Mouse (Mus musculus): ENCODE measurements around the gene Tigd3. TPM values are rescaled to one million over a fixed set of nuclear protein-coding genes. Genes with fewer than 3 reads are reported as not detected.
A peak's percentile ranks its signal among the peaks of the same experiment; 100 is the strongest.

The Tigd3 gene
- under 1 TPM; 0.10 to 0.20 TPM for total RNA-seq (2021)
- long read RNA-seq, experiment 1, result 0 reads
- long read RNA-seq, experiment 2, result 0 reads

DNA sequence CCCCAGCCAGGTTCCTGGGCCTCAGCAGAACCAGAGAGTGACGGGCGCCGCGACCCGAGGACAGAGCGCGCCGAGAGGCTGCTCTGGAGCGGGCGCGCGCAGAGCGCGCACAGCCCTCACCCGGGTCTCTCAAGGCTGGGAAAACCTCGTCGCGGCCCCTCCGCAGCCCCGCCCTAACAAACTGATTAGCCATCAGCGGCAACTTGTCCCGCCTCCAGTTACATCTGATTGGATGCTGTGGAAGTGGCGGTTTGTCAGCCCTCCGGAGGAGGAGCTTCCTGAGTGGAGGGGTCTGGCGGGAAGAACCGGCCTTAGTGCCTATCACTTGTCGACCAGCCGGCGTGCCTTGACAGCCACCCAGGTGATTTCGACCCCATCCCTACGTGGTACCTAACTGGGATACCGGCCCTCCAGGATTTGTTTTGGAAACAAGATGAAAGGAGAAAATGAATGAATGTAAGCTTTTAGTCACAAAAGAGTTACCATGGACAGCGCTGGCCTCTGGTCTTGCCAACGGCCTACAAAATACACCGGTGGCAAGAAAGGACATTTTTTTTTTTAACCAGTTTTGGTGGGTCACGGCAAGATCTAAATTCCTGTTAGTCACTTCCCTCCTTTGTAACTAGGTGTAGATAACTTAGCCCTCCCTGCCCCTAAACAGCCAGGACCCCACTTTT is at the start of gene Tigd3:
Gene Tigd3 (minus strand): TSS at position 148 of the 677 bp plus-strand sequence.
- TF ChIP-seq CTCF (IDR thresholded peaks at IDR 0.05), result no peak
- intact Hi-C loops (cut with DNase I), result no loop called here
- DNase-seq, result peak; percentile 94
- peak within 1 kb of the TSS; percentile 73 for H3K4me3 ChIP-seq
- H3K27ac ChIP-seq, result peak within 1 kb of the TSS; percentile 81

DNA sequence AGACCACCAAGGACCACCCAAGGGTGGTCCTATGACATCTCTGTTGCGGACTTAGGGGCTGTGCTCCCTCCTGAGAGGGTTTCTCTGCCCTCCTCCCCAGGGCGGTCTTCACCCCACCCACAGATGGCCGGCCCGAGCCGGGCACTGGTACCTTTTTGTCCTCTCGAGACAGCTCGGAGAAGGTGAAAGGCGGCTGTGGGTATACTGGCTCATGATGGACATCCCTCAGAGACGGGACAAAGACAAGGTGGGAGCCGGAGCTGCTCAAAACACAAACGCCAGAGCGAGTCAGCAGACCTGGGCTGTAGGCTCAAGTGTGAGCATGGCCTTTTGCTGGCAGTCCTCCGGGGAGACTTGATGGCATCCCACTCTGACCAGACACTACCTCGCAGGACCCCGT is 49.5 kb upstream of the Tigd3 start:
- intact Hi-C loops (cut with DNase I), result loop anchor here (2.0 kb wide), 1 partner anchor 13 kb away; no protein-coding TSS in a partner anchor
- H3K27ac ChIP-seq, result peak overlapping the region; percentile 91
- peak; percentile 38 for DNase-seq
- no peak overlapping the region for H3K4me3 ChIP-seq
- no peak for TF ChIP-seq CTCF (IDR thresholded peaks at IDR 0.05)

DNA sequence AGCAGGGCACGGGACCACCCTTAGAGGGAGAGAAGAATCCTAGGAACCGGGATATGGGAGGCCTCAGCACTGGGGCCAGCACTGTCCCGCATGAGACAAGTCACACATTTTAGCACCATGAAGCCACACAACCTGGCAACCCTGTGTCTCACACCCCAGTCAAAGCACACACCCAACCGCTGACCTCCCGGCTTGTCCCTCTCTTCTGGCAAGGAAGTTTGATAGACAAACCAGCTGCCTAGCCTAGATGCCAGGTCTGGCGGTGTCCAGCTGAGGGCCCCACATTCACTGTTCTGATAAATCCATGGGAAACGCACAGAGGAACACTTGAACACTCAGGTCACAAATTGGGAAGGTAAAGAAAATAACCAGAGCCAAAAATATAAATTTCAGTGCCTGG is 48.6 kb upstream of the Tigd3 start:
- Histone ChIP-seq H3K27ac (peak overlapping the region; percentile 91), H3K4me3 (peak overlapping the region; percentile 15; the same call in 1 of the 2 replicates)
- no peak for TF ChIP-seq CTCF (IDR thresholded peaks at IDR 0.05)
- intact Hi-C loops (cut with DNase I), result loop anchor here (2.0 kb wide), 1 partner anchor 14 kb away; no protein-coding TSS in a partner anchor
- DNase-seq, result peak; percentile 78

DNA sequence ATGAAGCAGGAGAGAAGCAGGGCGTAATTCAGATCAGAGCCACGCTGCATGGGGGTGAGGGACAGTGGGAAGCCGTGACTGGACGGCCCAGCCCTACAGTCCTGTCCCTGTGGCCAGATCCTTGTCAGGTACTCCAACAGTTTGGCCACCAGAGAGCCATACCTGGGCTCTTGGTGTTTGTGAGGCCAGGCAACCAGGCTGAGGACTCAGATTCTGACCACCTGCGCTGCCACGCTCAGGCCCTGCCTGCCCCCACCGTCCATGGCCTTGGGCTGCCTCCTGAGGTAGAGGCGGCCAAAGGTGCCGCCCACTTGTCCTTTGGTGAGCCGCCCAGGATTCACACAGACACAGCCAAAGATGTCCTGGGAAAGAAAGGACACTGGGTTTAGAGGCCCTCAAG is 46.7 kb upstream of the Tigd3 start:
- DNase-seq, result peak; percentile 80
- H3K27ac ChIP-seq, result peak overlapping the region; percentile 91
- TF ChIP-seq CTCF (IDR thresholded peaks at IDR 0.05), result no peak
- peak overlapping the region; percentile 37; the same call in 1 of the 2 replicates for H3K4me3 ChIP-seq
- intact Hi-C loops (cut with DNase I), result loop anchor here (2.0 kb wide), 1 partner anchor 16 kb away; the partner anchor contains the start of gene Cdc42ep2

DNA sequence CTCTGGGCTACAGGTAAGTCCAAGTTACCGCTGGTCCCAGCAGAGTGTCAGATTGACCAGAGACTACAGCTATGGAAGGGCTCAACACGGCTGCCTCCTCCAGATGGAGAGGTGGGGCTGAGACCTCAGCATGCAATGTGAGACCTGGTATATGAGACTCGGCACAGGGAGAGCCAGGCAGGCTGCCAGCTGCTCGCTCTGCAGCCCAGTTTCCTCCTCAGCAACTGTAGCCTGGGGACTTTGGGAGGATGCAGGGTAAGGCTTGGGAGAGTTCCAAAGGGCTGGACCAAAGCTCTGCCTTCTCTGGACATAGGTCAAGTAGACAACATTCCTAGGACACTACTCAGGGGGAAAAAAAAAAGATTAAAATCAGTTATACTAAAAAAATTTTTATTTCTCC is 46.2 kb upstream of the Tigd3 start:
- peak overlapping the region; percentile 37; the same call in 1 of the 2 replicates for H3K4me3 ChIP-seq
- TF ChIP-seq CTCF (IDR thresholded peaks at IDR 0.05), result no peak
- intact Hi-C loops (cut with DNase I), result loop anchor here (2.0 kb wide), 1 partner anchor 15 kb away; the partner anchor contains the start of gene Cdc42ep2

DNA sequence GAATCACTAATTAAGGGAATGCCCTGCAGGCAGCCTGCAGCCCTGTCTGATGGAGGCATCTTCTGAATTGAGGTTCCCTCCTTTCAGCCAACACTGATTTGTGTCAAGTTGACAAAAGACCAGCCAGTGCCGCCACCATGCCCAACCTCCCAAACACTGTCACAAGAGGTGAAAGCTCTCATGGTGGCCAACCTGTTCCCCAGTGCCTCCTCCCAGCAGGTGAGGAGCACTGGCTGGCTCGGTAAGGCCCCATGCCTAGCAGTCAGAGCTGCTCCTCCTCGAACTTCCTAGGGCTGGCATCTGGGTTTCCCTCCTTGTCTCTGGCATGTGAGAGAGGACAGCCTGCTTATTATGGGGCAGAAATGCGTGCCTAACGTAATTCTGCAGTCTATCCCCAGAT is 45.8 kb upstream of the Tigd3 start:
- TF ChIP-seq CTCF (IDR thresholded peaks at IDR 0.05), result no peak
- intact Hi-C loops (cut with DNase I), result loop anchor here (2.0 kb wide), 1 partner anchor 15 kb away; the partner anchor contains the start of gene Cdc42ep2
- Histone ChIP-seq H3K4me3 (0 out of 2 replicates have a peak overlapping the region, but pooled peaks have one; percentile 2), H3K27ac (peak overlapping the region; percentile 91)
- DNase-seq, result no peak

More for the DNA sequence above, 46.2 kb upstream of the Tigd3 start:
- peak; percentile 95 for DNase-seq
- peak overlapping the region; percentile 91 for H3K27ac ChIP-seq

DNA sequence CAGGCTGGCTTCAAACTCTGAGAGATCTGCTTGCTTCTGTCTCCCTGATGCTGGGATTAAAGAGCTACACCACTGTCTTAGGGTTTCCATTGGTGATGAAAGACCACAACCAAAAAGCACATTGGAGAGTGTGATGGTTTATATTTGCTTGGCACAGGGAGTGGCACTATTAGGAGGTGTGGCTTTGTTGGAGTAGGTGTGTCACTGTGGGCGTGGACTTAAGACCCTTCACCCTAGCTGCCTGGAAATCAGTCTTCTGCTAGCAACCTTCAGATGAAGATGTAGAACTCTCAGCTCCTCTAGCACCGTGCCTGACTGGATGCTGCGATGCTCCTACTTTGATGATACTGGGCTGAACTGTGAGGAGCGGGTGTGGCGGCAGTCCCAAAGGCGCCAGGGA is 44.6 kb upstream of the Tigd3 start:
- peak overlapping the region; percentile 64 for H3K27ac ChIP-seq
- no peak overlapping the region for H3K4me3 ChIP-seq
- no peak for DNase-seq
- TF ChIP-seq CTCF (IDR thresholded peaks at IDR 0.05), result no peak
- intact Hi-C loops (cut with DNase I), result no loop called here

DNA sequence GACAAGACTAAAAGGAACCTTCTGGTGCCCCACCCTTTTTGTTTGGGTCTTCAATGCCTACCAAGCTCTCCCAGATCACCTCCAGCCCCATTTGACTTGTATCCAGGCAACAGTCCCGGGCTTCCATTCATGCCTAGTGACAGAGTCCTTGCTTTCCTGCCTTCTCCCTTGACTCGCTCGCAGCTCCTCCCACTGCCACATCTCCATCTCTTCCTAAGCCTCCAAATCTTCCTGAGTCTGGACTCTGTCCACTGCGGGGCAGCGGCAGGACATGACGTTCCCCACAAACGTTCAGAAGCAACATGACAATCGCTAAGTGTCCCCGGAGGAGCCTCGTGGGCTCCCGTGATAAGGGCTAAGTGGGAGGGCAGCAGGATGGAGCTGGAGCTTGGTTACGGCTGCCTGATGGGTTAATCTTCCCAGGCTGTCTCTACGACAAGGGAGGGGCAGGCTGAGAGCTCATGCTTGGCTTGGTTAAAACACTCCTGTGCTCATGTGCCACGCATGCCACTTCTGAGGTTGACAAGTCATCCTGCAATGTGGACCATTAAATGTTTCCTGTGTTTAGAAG is 44.0 kb upstream of the Tigd3 start:
- DNase-seq, result no peak
- peak overlapping the region; percentile 15; the same call in 1 of the 2 replicates for H3K4me3 ChIP-seq
- H3K27ac ChIP-seq, result peak overlapping the region; percentile 64
- TF ChIP-seq CTCF (IDR thresholded peaks at IDR 0.05), result no peak
- intact Hi-C loops (cut with DNase I), result no loop called here

DNA sequence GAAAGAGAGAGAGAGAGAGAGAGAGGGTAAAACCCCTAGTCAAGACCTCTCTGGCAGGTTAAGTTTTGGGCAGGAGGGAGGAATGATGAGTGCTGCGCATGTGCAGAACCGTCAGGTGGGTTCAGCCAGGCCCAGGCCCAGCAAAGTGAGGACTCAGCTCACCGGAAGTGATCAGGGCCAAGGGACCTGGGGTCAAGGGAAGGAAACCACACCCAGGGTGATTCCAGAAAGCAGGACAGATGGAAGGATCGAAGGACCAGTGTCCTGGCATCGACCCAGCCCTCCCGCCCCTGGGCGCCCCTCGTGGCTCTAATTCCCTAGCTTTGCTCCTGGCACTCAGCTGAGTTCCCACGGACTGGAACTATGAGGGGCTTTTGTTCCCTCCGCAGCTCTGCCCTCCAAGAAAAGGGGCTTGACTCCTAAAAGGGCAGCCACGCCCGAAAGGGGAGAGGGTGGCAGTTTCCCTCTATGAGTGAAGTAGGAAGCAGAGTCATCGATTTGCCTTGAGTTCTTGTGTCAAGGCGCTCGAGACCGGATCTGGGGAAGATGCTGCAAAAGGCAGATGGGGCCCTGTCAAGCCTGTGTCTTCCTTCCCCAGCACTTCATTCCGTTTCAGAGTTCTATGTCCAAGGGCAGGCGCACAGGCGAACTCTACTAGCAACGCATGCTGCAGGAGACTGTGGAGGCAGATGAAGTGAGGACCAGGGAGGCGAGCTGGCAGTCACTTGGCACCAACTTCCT is 43.3 kb upstream of the Tigd3 start:
- Histone ChIP-seq H3K27ac (peak overlapping the region; percentile 64), H3K4me3 (peak overlapping the region; percentile 15; the same call in 1 of the 2 replicates)
- no peak for TF ChIP-seq CTCF (IDR thresholded peaks at IDR 0.05)
- intact Hi-C loops (cut with DNase I), result no loop called here
- no peak for DNase-seq

DNA sequence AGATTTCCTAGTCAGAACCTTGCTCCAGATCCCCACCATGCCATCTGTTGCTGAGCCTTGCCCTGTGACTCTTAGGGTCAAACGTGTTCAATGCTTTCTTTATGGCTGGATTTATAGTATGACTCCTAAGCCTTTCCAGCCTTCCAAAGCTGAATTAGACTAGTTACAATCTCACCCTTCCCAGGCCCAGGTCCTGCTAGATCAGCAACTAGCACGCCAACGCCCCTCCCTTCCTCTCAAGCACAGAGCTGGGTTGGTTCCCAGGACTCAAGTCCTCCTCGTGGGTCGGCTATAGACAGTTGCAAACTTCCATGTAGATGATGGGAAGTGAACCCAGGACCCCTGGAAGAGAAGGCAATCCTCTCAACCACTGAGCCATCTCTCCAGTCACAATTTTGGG is 41.7 kb upstream of the Tigd3 start:
- intact Hi-C loops (cut with DNase I), result no loop called here
- H3K4me3 ChIP-seq, result no peak overlapping the region
- DNase-seq, result peak; percentile 64
- H3K27ac ChIP-seq, result peak overlapping the region; percentile 65
- no peak for TF ChIP-seq CTCF (IDR thresholded peaks at IDR 0.05)

DNA sequence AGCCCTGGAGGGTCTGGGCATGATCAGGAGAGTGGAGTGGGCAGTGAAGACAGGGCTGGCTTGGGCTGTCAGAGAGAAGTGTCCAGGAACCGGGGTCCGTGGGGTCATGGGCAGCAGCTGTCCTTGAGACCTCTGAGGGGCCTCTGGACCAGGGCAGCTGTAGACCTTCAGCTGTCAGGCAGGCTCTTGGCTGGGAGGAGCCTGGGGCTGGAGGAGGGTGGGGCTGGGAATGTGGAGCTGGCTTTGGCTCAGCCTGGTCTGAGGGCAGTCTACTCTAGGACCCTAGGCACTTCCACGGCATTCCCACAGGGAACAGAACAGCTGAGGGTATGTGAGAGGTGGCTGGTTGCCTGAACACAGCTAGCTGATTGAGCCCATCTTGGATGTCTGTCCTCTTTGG is 41.3 kb upstream of the Tigd3 start:
- intact Hi-C loops (cut with DNase I), result no loop called here
- H3K27ac ChIP-seq, result peak overlapping the region; percentile 65
- TF ChIP-seq CTCF (IDR thresholded peaks at IDR 0.05), result no peak
- DNase-seq, result peak; percentile 73
- no peak overlapping the region for H3K4me3 ChIP-seq
